Mouse (Mus musculus): ENCODE results near the gene C730034F03Rik.

DNA sequence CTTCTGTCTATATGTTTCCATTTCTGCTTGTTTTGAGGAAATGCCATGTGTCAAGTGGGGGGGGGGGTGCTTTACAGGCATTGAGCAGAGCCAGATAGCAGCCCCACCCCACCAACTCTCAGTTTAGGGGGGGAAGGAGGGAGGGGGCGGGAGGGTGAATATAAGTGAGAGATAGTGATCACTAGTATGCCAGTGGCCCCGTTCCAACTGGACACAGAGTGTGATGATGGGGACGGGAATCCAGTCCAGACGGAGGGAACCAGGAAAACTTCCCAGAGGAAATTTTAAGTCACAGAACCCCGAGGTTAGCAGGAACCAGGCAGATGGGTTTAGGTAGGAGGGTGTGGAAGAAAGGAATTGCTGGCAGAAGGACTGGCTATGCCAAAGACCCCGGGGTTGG, 26.3 kb downstream of the C730034F03Rik start:
- TF ChIP-seq CTCF (IDR thresholded peaks at IDR 0.05; ENCODE audit: insufficient read depth, low read length) (no peak), POLR2A (IDR thresholded peaks at IDR 0.05; ENCODE audit: borderline replicate concordance, extremely low read depth, low read depth, low read length) (no peak)
